Mouse (Mus musculus) brain, adult 10 weeks (tissue): ENCODE data around the gene 4930452B06Rik. TPM values are rescaled to one million over a fixed set of nuclear protein-coding genes. Genes with fewer than 3 reads are reported as not detected.

Experiments used
- polyA plus RNA-seq: library from polyadenylated mRNA; stranded (reverse); fragments of 350-450 nt; fragmentation: Illumina TruSeq; extraction: RNeasy Lipid Tissue Mini Kit (QIAGEN cat#74804); gene quantifications from one replicate; pipeline ENCODE4 v1.2.3, GENCODE M21; 2015; ENCODE audit warnings: low read depth, low replicate concordance

Gene 4930452B06Rik
- 8.8 TPM for polyA plus RNA-seq

GRCm38 (mm10) chr14:8665636-8666411, at the start of gene 4930452B06Rik:
TSS of gene 4930452B06Rik (minus strand) at chr14:8666240.

